Mouse (Mus musculus): ENCODE data around the gene Nudt14.

Nudt14 gene

DNA sequence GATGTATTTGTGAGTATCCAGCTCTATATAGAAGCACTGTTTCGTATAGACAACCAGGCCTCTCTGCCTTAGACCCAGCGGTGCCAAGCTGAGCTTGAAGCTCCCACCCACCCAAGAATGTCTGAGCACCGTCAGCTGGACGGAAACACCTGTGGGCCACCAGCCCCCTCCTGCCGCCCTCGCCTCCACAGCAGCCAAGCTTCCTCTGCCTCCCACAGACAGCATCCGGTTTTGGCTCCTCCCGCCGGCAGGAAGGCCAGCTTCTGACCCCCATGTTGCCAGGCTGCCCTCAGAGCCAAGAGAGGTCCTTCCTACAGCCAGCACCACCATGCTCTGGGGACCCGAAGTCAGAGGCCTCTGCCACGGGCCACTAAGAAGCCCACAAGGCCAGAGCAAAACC is 27.4 kb downstream of the Nudt14 start:
- DNase-seq (ENCODE audit: low read depth, low spot score) = no peak

DNA sequence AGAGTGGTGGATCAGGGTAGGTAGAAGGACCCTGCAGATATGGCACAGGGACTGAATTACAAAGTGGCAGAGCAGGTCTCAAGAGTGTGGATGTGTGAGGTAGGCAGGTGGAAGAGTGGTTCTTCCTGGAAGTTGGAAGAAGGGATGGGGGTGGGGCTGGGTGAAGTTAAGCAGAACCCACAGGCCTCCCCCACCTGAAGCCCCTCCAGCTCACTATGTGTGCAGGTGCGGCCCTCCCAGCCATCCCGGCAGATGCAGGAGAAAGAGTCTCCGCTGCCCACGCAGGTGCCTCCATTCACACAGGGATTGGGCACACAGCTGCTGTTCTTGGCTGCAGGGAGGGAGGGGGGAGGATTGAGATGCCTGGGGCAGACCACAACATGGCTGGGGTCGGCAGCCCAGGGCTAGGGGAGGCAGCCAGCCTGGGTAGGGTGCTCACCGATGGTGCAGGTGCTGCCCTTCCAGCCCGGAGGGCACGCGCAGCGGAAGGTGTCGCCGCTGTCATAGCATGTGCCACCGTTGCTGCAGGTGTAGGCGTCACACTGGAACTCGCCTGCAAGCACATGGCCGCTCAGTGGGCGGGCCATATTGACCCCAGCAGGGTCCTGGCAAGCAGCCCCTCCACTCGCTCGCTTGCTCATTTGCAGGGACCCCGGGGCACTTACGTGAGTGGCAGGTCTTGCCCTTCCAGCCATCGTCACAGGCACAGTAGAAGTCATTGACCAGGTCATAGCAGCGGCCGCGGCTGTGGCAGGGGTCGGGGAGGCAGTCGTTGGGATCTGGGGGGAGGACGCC is 28.8 kb downstream of the Nudt14 start:
- no peak for DNase-seq (ENCODE audit: low read depth, low spot score)

DNA sequence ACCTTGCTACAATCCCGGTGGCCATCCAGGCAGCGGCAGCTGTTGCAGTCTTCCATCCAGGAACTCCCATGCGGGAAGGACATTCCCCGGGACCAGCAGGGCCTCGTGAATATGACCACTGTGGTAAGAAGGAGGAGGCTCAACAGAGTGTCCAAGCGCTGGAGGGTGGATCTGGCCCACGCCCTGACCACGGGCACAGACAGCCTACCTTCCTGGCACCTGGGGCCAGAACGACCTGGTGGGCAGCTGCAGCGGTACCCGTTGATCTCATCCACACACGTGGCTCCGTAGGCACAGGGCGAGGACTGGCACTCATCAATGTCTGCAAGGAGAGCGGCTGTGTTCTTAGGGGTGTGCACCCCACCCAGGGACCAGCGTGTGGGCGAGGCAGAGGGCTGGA is 30.2 kb downstream of the Nudt14 start:
- no peak for DNase-seq (ENCODE audit: low read depth, low spot score)

DNA sequence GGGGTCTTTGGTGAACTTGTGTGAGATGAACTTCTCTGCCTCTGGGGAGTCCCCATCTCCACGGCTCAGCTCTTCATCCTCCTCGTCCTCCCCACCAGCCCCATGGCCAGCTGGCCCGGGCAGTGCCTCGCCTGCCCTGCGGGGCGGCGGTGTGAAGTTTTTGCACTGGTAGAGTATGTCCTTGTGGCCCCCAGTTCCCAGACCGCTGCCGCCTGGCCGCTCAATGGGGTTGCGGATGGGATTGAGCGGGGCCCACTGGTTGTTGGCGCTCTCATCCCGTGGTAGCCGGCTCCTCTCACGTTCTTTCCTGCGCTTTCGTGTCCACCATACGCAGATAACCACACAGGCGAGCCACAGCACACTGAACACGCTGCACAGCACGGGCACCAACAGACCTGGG is 32.9 kb downstream of the Nudt14 start:
- DNase-seq (ENCODE audit: low read depth, low spot score) = no peak

DNA sequence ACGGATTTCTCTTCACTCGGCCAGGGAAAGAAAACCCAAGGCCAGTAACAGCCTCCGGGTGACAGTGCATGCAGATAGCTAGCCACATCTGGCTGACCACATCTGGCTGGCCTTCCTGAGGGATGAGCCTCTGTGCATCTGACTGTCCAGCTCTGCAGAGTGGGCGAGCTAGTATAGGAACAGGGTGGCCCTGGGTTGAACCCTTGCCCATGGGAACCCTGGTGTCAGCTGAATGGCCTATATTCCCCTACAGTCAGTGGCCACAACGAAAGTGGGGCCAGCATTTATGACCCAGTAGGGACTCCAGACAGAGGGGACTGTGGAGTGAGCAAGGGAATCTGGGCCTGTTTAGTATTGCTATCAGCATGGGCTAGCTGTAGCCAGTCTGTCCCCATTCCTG is 36.9 kb downstream of the Nudt14 start:
- no peak for DNase-seq (ENCODE audit: low read depth, low spot score)

DNA sequence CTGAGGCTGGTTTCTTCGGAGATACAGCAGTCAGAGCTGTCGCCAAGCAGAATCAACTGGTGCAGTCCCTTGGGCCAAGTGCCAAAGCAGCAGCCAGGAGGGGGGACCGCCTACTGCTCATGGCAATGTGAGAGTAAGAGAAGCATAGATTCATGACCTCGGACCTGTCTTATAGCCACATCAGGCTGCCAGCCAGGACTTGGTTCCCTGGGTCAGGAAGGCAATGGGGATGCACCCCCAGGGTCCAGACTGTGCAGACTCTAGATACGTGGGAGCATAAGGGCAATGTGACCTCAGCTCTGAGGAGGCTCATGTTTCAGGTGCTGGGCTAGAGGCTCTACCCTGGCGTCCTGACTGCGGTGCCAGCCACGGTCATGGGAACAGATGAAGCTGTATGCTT is 38.0 kb downstream of the Nudt14 start:
- DNase-seq (ENCODE audit: low read depth, low spot score) = no peak

DNA sequence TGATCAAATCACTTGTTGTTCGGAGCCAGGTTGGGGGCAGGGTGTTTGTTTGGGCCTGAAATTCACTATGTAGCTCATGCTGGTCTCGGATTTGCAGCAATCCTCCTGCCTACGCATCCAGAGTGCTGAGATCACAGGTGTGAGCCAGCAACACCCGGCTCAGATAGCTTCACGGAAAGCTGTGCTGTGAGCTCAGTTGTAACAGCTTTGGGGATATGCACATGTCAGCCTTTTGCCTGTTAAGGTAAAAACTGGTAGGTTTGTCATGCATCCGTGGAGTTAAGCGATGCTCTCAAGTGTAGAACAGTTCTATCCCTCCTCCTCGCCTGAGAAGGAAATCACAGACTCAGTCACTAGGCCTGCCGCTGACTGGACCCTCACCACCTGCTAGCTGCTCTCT is 41.3 kb downstream of the Nudt14 start:
- DNase-seq (ENCODE audit: low read depth, low spot score) = no peak

DNA sequence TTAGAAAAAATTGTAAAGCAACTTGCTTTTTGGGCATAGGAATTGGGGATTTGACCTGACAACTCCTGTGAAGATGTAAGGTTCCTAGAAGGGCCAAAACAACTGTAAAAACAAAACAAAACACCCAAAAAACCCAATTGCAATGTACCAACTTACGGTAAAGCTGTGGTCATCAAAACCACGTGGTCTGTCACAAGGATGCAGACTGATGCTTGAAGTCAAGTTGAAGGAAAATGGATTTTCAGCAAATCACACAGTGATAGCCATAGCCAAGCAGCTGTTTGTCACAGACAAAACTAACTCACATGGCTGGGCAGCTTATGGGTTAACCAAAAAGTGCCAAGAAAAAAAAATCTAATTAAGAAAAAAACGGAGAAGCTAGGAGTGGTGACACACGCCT is 43.0 kb downstream of the Nudt14 start:
- DNase-seq (ENCODE audit: low read depth, low spot score) = no peak

DNA sequence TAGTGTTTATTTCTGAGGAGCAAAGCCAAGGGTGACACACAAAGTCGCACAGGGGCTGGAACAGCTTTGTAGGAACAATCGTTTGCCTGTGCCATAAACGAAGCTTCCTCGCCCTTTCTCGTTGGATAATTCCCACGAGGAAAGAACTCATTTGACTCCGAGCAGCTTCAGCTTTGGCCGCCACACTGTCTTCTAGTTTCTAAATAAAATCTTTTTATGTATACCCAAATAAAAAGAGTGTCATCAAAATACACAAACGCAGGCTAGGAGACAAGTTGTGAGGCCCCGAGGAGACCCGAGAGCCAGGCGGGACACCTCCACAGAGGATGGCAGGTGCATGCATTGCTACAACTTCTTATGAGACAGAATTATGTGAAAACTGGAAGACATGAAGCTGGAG is 43.6 kb downstream of the Nudt14 start:
- no peak for DNase-seq (ENCODE audit: low read depth, low spot score)

DNA sequence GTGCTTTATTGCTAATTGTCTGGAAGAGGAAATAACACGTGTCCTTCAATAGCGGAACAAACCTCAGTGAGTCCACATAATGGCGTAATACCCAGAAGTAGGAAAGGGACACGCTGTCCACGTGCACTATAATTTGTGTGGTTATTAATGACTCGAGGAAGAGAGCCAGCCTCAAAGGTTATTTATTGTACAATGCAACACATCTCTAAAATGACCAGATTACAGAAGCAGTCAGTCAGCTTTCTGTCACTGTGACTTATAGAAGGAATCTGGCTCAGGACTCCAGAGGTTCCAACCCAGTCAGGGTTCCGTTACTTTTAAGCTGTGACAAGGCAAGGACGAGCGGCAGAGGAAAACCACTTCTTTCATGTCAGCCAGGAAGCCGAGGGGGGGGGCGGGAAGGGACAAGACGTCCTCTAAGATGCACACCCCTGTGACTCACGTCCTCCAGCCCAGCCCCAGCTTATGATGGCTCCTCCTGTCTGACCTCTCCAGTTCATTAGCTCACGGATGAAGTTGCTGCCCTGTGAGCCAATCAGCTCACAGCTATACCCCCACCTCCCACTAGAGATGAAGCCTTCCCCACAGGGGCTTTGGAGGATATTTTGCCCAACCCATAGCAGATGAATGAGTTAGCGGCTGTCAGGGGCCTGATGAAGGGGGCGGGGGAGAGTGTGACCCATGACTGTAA is 44.3 kb downstream of the Nudt14 start:
- peak; percentile 69 for DNase-seq (ENCODE audit: low read depth, low spot score)

DNA sequence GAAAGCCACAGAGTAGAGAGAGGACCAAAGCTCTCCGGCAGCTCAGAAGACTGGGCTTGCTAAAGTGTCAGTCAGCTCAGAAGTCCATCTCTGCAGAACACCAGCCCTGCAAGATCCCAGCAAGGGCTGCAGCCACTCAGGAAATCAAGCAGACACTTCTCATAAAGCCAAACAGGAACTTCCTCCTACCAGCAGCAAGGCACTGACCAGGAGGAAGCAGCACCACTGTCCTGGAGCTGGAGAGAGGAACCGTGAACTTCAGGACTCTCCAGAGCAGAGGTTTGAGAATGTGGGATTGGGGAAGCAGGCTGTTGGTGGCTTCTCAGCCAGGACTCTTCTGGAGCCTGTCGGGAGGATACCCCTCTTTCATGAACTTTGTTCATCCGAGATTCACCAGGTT is 47.0 kb downstream of the Nudt14 start:
- no peak for DNase-seq (ENCODE audit: low read depth, low spot score)

DNA sequence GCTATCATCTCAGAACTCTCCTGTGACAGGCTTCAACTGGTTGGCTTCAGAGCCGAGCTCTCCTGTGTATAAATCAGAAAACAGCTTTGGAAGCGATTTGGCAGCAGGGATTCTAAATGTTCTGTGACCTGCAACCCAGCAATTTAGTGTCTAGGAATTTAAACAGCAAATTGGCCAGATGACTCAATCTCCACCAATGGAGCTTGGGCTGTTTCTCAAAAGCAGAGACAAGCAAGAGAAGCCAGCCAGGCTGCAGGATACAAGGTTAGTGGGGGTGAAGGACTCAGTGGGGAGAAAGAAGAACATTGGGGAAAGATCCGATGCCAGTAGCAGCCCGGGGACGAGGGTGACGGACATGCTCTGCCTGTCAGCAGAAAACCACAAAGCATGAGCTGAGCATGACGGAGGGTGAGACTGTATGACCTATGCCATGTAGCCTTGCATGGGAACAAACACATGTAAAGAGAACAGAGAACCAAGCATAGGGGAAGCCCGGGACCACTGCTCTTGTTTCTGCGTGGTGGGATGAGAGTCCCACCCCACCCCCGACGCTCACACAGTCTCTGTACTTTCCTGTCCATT is 47.5 kb downstream of the Nudt14 start:
- no peak for DNase-seq (ENCODE audit: low read depth, low spot score)

DNA sequence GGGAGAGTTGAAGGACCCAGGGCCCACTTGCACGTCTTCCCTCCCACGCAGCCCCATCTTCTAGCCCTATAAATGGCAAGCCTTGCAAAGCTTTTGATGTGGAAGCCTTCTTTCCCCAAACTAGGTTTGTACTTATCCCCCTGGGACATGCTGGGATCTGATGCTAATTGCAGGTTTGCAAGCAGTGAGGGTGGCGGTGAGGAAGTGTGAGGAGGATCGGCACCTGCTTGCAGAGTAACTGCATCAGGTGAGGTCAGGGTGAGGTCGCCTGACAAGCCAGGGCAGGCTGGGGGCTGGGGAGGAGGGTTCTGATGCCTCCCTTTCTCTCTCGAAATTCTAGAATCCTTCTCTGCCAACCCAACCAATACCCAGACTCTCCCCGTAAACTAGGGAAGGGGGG is 56.5 kb downstream of the Nudt14 start:
- no peak for DNase-seq (ENCODE audit: low read depth, low spot score)
